Mouse (Mus musculus): ENCODE data around the gene Polr2h. TPM values are rescaled to one million over a fixed set of nuclear protein-coding genes. Genes with fewer than 3 reads are reported as not detected.

Gene Polr2h
- polyA plus RNA-seq, 1 experiment from 2014 or later: 94.6 TPM

- no peaks in the 10 kb centered on the region for H3K27me3 ChIP-seq (replicated peaks; ENCODE audit: control insufficient read depth, insufficient read depth, low read length)
- under 1% methylated on average over 46 of the region's 46 CpGs for whole genome bisulfite sequencing
- H3K4me3 ChIP-seq (ENCODE audit: low read length): peak overlapping the region; percentile 53
- peaks cover 31% of the 10 kb centered on the region for H3K4me1 ChIP-seq (ENCODE audit: control insufficient read depth, insufficient read depth, low read depth, low read length)
- H3K9me3 ChIP-seq (ENCODE audit: control insufficient read depth, low read length): no peaks in the 10 kb centered on the region
- peaks cover 22% of the 10 kb centered on the region for H3K36me3 ChIP-seq (ENCODE audit: control insufficient read depth, insufficient read depth, low read length)
- peak overlapping the region; percentile 77 for H3K27ac ChIP-seq (ENCODE audit: low read depth, low read length)
- peak overlapping the region; percentile 76 for H3K9ac ChIP-seq (ENCODE audit: low read depth, low read length)
- peak overlapping the region; percentile 82 for H3K4me2 ChIP-seq (ENCODE audit: low read length)
- peak; percentile 77 for ATAC-seq
Observed at GRCm38 (mm10) chr16:20695622-20696323, 21.7 kb upstream of the Polr2h start.

GRCm38 (mm10) chr16:20699266-20699665, 18.2 kb upstream of the Polr2h start:
- H3K4me2 ChIP-seq (ENCODE audit: low read length): no peak overlapping the region
- H3K4me1 ChIP-seq (ENCODE audit: control insufficient read depth, insufficient read depth, low read depth, low read length): peaks cover 29% of the 10 kb centered on the region
- H3K27ac ChIP-seq (ENCODE audit: low read depth, low read length): no peak overlapping the region
- H3K9ac ChIP-seq (ENCODE audit: low read depth, low read length): no peak overlapping the region
- no peak overlapping the region for H3K4me3 ChIP-seq (ENCODE audit: low read length)
- ATAC-seq: no peak
- H3K36me3 ChIP-seq (ENCODE audit: control insufficient read depth, insufficient read depth, low read length): peaks cover 20% of the 10 kb centered on the region
- H3K27me3 ChIP-seq (replicated peaks; ENCODE audit: control insufficient read depth, insufficient read depth, low read length): no peaks in the 10 kb centered on the region
- H3K9me3 ChIP-seq (ENCODE audit: control insufficient read depth, low read length): no peaks in the 10 kb centered on the region
- 89% methylated on average over 5 of the region's 5 CpGs for WGBS

- WGBS: 30% methylated on average over 5 of the region's 5 CpGs
- Histone ChIP-seq H3K9me3 (ENCODE audit: control insufficient read depth, low read length) (no peaks in the 10 kb centered on the region), H3K27me3 (replicated peaks; ENCODE audit: control insufficient read depth, insufficient read depth, low read length) (no peaks in the 10 kb centered on the region), H3K36me3 (ENCODE audit: control insufficient read depth, insufficient read depth, low read length) (peaks cover 20% of the 10 kb centered on the region), H3K4me3 (ENCODE audit: low read length) (no peak overlapping the region), H3K27ac (ENCODE audit: low read depth, low read length) (no peak overlapping the region), H3K4me1 (ENCODE audit: control insufficient read depth, insufficient read depth, low read depth, low read length) (peaks cover 24% of the 10 kb centered on the region), H3K4me2 (ENCODE audit: low read length) (no peak overlapping the region), H3K9ac (ENCODE audit: low read depth, low read length) (no peak overlapping the region)
- ATAC-seq: no peak
Observed at GRCm38 (mm10) chr16:20700036-20700435, 17.4 kb upstream of the Polr2h start.

GRCm38 (mm10) chr16:20701316-20701715, 16.1 kb upstream of the Polr2h start:
- no peaks in the 10 kb centered on the region for H3K9me3 ChIP-seq (ENCODE audit: control insufficient read depth, low read length)
- peaks cover 14% of the 10 kb centered on the region for H3K4me1 ChIP-seq (ENCODE audit: control insufficient read depth, insufficient read depth, low read depth, low read length)
- no peak overlapping the region for H3K9ac ChIP-seq (ENCODE audit: low read depth, low read length)
- H3K4me3 ChIP-seq (ENCODE audit: low read length): no peak overlapping the region
- H3K4me2 ChIP-seq (ENCODE audit: low read length): no peak overlapping the region
- 41% methylated on average over 7 of the region's 7 CpGs for WGBS
- peaks cover 20% of the 10 kb centered on the region for H3K36me3 ChIP-seq (ENCODE audit: control insufficient read depth, insufficient read depth, low read length)
- H3K27ac ChIP-seq (ENCODE audit: low read depth, low read length): no peak overlapping the region
- no peaks in the 10 kb centered on the region for H3K27me3 ChIP-seq (replicated peaks; ENCODE audit: control insufficient read depth, insufficient read depth, low read length)
- ATAC-seq: no peak

- H3K27ac ChIP-seq (ENCODE audit: low read depth, low read length): peak overlapping the region; percentile 49
- peaks cover 10% of the 10 kb centered on the region for H3K4me1 ChIP-seq (ENCODE audit: control insufficient read depth, insufficient read depth, low read depth, low read length)
- peak; percentile 14; the same call in 1 of the 2 replicates for ATAC-seq
- H3K36me3 ChIP-seq (ENCODE audit: control insufficient read depth, insufficient read depth, low read length): peaks cover 20% of the 10 kb centered on the region
- no peaks in the 10 kb centered on the region for H3K27me3 ChIP-seq (replicated peaks; ENCODE audit: control insufficient read depth, insufficient read depth, low read length)
- H3K9me3 ChIP-seq (ENCODE audit: control insufficient read depth, low read length): no peaks in the 10 kb centered on the region
- WGBS: 9% methylated on average over 12 of the region's 12 CpGs
- H3K4me3 ChIP-seq (ENCODE audit: low read length): no peak overlapping the region
- H3K9ac ChIP-seq (ENCODE audit: low read depth, low read length): peak overlapping the region; percentile 15; the same call in 1 of the 2 replicates
- no peak overlapping the region for H3K4me2 ChIP-seq (ENCODE audit: low read length)
Observed at GRCm38 (mm10) chr16:20701729-20702521, 15.5 kb upstream of the Polr2h start.

- peak; percentile 75 for ATAC-seq
- H3K27me3 ChIP-seq (replicated peaks; ENCODE audit: control insufficient read depth, insufficient read depth, low read length): no peaks in the 10 kb centered on the region
- H3K4me2 ChIP-seq (ENCODE audit: low read length): no peak overlapping the region
- peaks cover 10% of the 10 kb centered on the region for H3K4me1 ChIP-seq (ENCODE audit: control insufficient read depth, insufficient read depth, low read depth, low read length)
- peak overlapping the region; percentile 49 for H3K27ac ChIP-seq (ENCODE audit: low read depth, low read length)
- no peaks in the 10 kb centered on the region for H3K9me3 ChIP-seq (ENCODE audit: control insufficient read depth, low read length)
- H3K9ac ChIP-seq (ENCODE audit: low read depth, low read length): no peak overlapping the region
- WGBS: 6% methylated on average over 8 of the region's 8 CpGs
- peaks cover 22% of the 10 kb centered on the region for H3K36me3 ChIP-seq (ENCODE audit: control insufficient read depth, insufficient read depth, low read length)
- no peak overlapping the region for H3K4me3 ChIP-seq (ENCODE audit: low read length)
Observed at GRCm38 (mm10) chr16:20702522-20702893, 15.0 kb upstream of the Polr2h start.

GRCm38 (mm10) chr16:20703071-20703470, 14.4 kb upstream of the Polr2h start:
- Histone ChIP-seq H3K4me1 (ENCODE audit: control insufficient read depth, insufficient read depth, low read depth, low read length) (peaks cover 10% of the 10 kb centered on the region), H3K36me3 (ENCODE audit: control insufficient read depth, insufficient read depth, low read length) (peaks cover 22% of the 10 kb centered on the region), H3K4me3 (ENCODE audit: low read length) (no peak overlapping the region), H3K27me3 (replicated peaks; ENCODE audit: control insufficient read depth, insufficient read depth, low read length) (no peaks in the 10 kb centered on the region), H3K27ac (ENCODE audit: low read depth, low read length) (no peak overlapping the region), H3K4me2 (ENCODE audit: low read length) (no peak overlapping the region), H3K9me3 (ENCODE audit: control insufficient read depth, low read length) (no peaks in the 10 kb centered on the region), H3K9ac (ENCODE audit: low read depth, low read length) (no peak overlapping the region)
- WGBS: 95% methylated on average over 10 of the region's 10 CpGs
- ATAC-seq: no peak

- ATAC-seq: no peak
- H3K27me3 ChIP-seq (replicated peaks; ENCODE audit: control insufficient read depth, insufficient read depth, low read length): no peaks in the 10 kb centered on the region
- no peak overlapping the region for H3K27ac ChIP-seq (ENCODE audit: low read depth, low read length)
- 92% methylated on average over 6 of the region's 6 CpGs for WGBS
- H3K4me1 ChIP-seq (ENCODE audit: control insufficient read depth, insufficient read depth, low read depth, low read length): peaks cover 10% of the 10 kb centered on the region
- peaks cover 20% of the 10 kb centered on the region for H3K36me3 ChIP-seq (ENCODE audit: control insufficient read depth, insufficient read depth, low read length)
- no peak overlapping the region for H3K9ac ChIP-seq (ENCODE audit: low read depth, low read length)
- H3K9me3 ChIP-seq (ENCODE audit: control insufficient read depth, low read length): no peaks in the 10 kb centered on the region
- H3K4me3 ChIP-seq (ENCODE audit: low read length): no peak overlapping the region
- no peak overlapping the region for H3K4me2 ChIP-seq (ENCODE audit: low read length)
Observed at GRCm38 (mm10) chr16:20703699-20704400, 13.6 kb upstream of the Polr2h start.

- H3K4me1 ChIP-seq (ENCODE audit: control insufficient read depth, insufficient read depth, low read depth, low read length): peaks cover 10% of the 10 kb centered on the region
- no peaks in the 10 kb centered on the region for H3K9me3 ChIP-seq (ENCODE audit: control insufficient read depth, low read length)
- H3K4me2 ChIP-seq (ENCODE audit: low read length): no peak overlapping the region
- H3K27ac ChIP-seq (ENCODE audit: low read depth, low read length): no peak overlapping the region
- H3K36me3 ChIP-seq (ENCODE audit: control insufficient read depth, insufficient read depth, low read length): peaks cover 6% of the 10 kb centered on the region
- no peak overlapping the region for H3K9ac ChIP-seq (ENCODE audit: low read depth, low read length)
- no peaks in the 10 kb centered on the region for H3K27me3 ChIP-seq (replicated peaks; ENCODE audit: control insufficient read depth, insufficient read depth, low read length)
- no peak for ATAC-seq
- WGBS: 60% methylated on average over 3 of the region's 3 CpGs
- H3K4me3 ChIP-seq (ENCODE audit: low read length): no peak overlapping the region
Observed at GRCm38 (mm10) chr16:20705786-20706185, 11.7 kb upstream of the Polr2h start.
